Mouse (Mus musculus): ENCODE measurements around the gene Txndc11.

DNA sequence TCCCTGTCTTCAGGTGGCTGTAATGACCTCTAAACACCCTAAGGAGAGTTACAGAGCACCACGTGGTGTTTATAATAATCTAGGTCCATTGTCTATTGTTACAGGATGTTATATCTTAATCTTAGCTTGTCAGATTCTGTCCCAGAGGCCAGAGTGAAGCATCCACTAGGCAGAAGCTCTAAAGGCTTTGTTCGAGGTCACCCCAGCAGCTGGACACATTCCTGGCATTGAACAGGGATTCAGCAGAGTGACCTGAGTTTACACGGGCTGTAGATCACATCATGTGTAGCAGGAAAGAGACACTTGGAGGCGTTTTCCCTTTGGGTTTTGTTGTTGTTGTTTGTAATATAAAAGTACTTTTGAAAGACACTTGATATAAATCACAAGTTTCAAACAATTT is 42.4 kb downstream of the Txndc11 start:
- TF ChIP-seq CTCF (IDR thresholded peaks at IDR 0.05; ENCODE audit: control insufficient read depth, insufficient read depth, insufficient read length) (no peak), MAX (IDR thresholded peaks at IDR 0.05) (no peak), USF1 (IDR thresholded peaks at IDR 0.05; ENCODE audit: low read depth) (no peak), FOSL1 (IDR thresholded peaks at IDR 0.05; ENCODE audit: insufficient read depth, low read length, poor library complexity, severe bottlenecking) (no peak), MYOD1 (IDR thresholded peaks at IDR 0.05; ENCODE audit: control insufficient read depth, insufficient read length, low read depth) (no peak), CEBPB (IDR thresholded peaks at IDR 0.05; ENCODE audit: low read depth) (no peak), MYOG (IDR thresholded peaks at IDR 0.05; ENCODE audit: control insufficient read depth, extremely low read depth, insufficient read length) (no peak)
